Mouse (Mus musculus) ES-E14 (cell line): ENCODE results near the gene Rnf103. TPM values are rescaled to one million over a fixed set of nuclear protein-coding genes. Genes with fewer than 3 reads are reported as not detected.
"Not testable (repeated sequence)": the region's sequence is repeated elsewhere in the genome, so short reads cannot be mapped to it uniquely, and the experiment has no call there.

Source experiments
- DNase-seq: peaks from one replicate; pipeline ENCODE4 v3.0.0-alpha.2; 2013; ENCODE audit warnings: low read depth, low spot score
- H3K27ac ChIP-seq: 2 replicates; pipeline ENCODE4 v1.5.1; 2012; ENCODE audit warnings: low read depth, mild to moderate bottlenecking, low read length, moderate library complexity, mixed read lengths; ENCODE audit not compliant: poor library complexity, insufficient read depth, severe bottlenecking
- H3K36me3 ChIP-seq: 2 replicates; pipeline ENCODE4 v1.6.1; 2012; ENCODE audit warnings: mild to moderate bottlenecking, low read length, moderate library complexity, mixed read lengths; ENCODE audit not compliant: control insufficient read depth, poor library complexity, insufficient read depth, severe bottlenecking
- H3K4me1 ChIP-seq, 2 experiments: fragments of 150-350 bp in 1 of 2; sonication (generic) in 1 of 2; 2 replicates each; pipeline ENCODE4 v1.6.1; 2012; ENCODE audit warnings: low read length in 2 of 2, mild to moderate bottlenecking in 1 of 2, mixed read lengths in 1 of 2; ENCODE audit not compliant: control insufficient read depth in 2 of 2, insufficient read depth in 2 of 2, poor library complexity in 1 of 2
- H3K4me3 ChIP-seq, 2 experiments: fragments of 150-350 bp in 1 of 2; sonication (generic) in 1 of 2; 2 replicates each; pipeline ENCODE4 v1.5.1; 2012; ENCODE audit warnings: low read length in 2 of 2, low read depth in 1 of 2, mild to moderate bottlenecking in 1 of 2, mixed read lengths in 1 of 2; ENCODE audit not compliant: insufficient read depth in 1 of 2, poor library complexity in 1 of 2, severe bottlenecking in 1 of 2
- H3K9ac ChIP-seq: 2 replicates; pipeline ENCODE4 v1.6.1; 2012; ENCODE audit warnings: low read depth, mild to moderate bottlenecking, low read length, mixed read lengths; ENCODE audit not compliant: poor library complexity, insufficient read depth, severe bottlenecking
- H3K9me3 ChIP-seq: fragments of 150-350 bp; sonication (generic); 2 replicates; pipeline ENCODE4 v1.6.1; 2012; ENCODE audit warnings: low read depth, mild to moderate bottlenecking, low read length; ENCODE audit not compliant: control insufficient read depth, insufficient read depth
- CHD2 ChIP-seq: IDR thresholded peaks from 2 replicates; pipeline ENCODE4 v1.6.1; 2014; ENCODE audit warnings: mild to moderate bottlenecking, low read depth, low read length, inconsistent platforms
- HCFC1 ChIP-seq: IDR thresholded peaks from 2 replicates; pipeline ENCODE4 v1.6.1; 2012; ENCODE audit warnings: low read length, inconsistent platforms, borderline replicate concordance; ENCODE audit not compliant: insufficient read depth
- MAFK ChIP-seq: IDR thresholded peaks from 2 replicates; pipeline ENCODE4 v1.6.1; 2014; ENCODE audit warnings: mild to moderate bottlenecking, low read depth, low read length, inconsistent platforms; ENCODE audit not compliant: insufficient read depth
- ZC3H11A ChIP-seq: IDR thresholded peaks from 2 replicates; pipeline ENCODE4 v1.6.1; 2012; ENCODE audit warnings: low read depth, mild to moderate bottlenecking, inconsistent platforms, low read length, borderline replicate concordance
- ZNF384 ChIP-seq: IDR thresholded peaks from 2 replicates; pipeline ENCODE4 v1.6.1; 2012; ENCODE audit warnings: low read depth, low read length, inconsistent platforms
- in situ Hi-C, 2 experiments: fragments of 600-800 bp; cut with MboI; formaldehyde crosslinking; loops; one replicate each; pipeline ENCODE4 v1.15.1; 2025; ENCODE audit warnings: low sequenced_read_pairs in 2 of 2, inconsistent platforms in 1 of 2; ENCODE audit not compliant: unreplicated experiment in 2 of 2
- total RNA-seq: library from RNA; depleted of rRNA; stranded (reverse); fragments of 300-350 nt; gene quantifications from 2 replicates; pipeline ENCODE4 v1.2.3, GENCODE M21; 2012

Rnf103 gene
- total RNA-seq, 1 experiment: 7.3 TPM

DNA sequence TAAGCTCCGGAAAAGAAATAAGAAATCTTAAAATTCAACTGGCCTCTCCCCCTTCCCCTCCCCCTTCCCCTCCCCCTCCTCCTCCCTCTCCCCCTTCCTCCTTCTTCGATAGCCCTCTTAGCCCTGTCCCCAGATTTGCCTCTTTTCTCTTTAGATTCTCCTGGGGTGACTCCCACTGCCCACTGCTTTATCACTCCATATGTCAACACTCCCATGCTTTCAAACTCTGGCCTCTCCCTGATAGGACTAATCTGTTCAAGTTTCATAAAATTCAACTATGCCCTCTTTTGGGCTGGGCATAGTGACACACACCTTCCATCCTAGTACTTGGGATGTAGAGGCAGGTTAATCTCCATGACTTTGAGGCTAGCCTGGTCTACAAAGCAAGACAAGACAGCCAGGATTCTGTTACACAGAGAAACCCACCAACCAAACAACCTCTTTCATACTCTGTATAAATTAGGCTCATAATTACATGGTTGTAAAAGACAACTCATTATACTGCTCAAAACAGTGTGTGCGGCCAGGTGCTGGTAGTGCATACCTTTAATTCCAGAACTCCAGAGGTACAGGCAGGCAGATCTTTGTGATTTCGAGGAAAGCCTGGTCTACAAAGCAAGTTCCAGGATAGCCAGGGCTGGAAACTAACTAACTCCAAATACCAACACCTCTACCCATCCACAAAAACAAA lies 21.7 kb upstream of the Rnf103 start:
- in situ Hi-C loops: no loop called here
- Histone ChIP-seq H3K36me3 (no peaks in the 10 kb centered on the region), H3K9ac (no peak overlapping the region), H3K4me3 (no peak overlapping the region), H3K9me3 (no peaks in the 10 kb centered on the region), H3K27ac (no peak overlapping the region), H3K4me1 (no peaks in the 10 kb centered on the region)
- DNase-seq: no peak
- TF ChIP-seq ZC3H11A (no peak), ZNF384 (no peak), CHD2 (no peak), MAFK (no peak), HCFC1 (no peak)

DNA sequence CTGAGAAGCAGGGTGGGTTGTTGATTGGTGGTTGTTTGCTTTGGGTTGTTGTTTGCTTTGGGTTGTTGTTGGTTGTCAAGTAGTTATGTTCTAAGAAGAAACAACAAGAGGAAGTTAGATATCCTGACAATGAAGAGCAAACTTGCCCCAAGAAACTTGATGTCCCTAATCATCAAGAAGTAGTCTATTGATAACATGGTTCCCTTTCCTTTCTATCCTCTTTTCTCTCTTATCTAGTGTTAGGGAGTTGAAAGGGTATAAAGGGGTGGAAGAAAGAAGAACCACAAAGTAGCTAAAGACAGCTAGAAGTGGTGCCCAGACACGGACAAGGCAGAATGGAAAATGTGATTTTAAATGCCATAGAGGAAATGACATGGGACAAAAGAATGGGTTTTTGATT lies 20.9 kb upstream of the Rnf103 start:
- in situ Hi-C loops: no loop called here
- DNase-seq: no peak
- no peak overlapping the region for H3K9ac ChIP-seq
- H3K9me3 ChIP-seq: no peaks in the 10 kb centered on the region
- no peaks in the 10 kb centered on the region for H3K4me1 ChIP-seq
- H3K36me3 ChIP-seq: no peaks in the 10 kb centered on the region
- TF ChIP-seq MAFK (no peak), CHD2 (no peak), ZC3H11A (no peak), HCFC1 (no peak), ZNF384 (no peak)
- H3K4me3 ChIP-seq: no peak overlapping the region
- no peak overlapping the region for H3K27ac ChIP-seq

DNA sequence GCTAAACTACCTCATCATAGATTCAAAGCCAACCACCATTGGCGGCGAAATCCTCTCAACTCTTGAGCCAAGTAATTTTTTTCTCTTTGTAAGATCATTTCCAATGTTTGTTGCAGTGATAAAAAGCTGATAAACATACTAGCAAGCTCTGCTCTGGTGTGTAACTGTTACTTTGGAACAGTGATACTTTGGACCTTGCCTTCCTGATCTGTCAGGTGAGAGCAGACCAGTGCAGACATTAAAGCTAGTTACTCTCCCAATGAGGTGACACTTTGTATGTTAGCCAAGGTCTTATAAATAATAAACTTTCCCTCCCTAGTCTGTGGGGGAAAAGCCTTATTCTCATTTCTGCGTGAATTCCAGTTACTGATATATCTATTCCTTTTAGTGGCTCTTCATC lies 18.1 kb upstream of the Rnf103 start:
- H3K27ac ChIP-seq: no peak overlapping the region
- H3K4me1 ChIP-seq: no peaks in the 10 kb centered on the region
- no peak overlapping the region for H3K9ac ChIP-seq
- no peaks in the 10 kb centered on the region for H3K9me3 ChIP-seq
- no peaks in the 10 kb centered on the region for H3K36me3 ChIP-seq
- TF ChIP-seq MAFK: no peak
- TF ChIP-seq CHD2: no peak
- TF ChIP-seq ZC3H11A: no peak
- TF ChIP-seq HCFC1: no peak
- TF ChIP-seq ZNF384: no peak
- no peak for DNase-seq
- H3K4me3 ChIP-seq: no peak overlapping the region
- in situ Hi-C loops: no loop called here

DNA sequence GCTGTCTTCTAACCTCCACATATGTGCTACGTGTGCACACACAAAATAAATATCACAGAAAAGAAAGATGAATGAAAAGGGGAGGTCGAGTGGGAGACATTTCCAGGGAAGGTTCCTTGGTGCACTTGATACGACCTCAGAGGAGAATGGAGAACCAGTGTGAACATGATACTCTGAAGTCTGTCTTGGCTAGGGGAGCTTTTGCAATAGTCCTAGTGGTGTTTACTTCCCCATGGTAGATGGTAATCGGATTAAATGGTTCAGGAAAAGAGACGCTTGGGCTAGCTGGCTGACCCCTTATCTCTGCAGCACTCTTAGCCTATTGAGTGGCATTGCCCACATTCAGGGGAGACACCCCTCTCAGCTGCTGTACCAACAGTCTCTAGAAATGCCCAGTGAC lies 16.9 kb upstream of the Rnf103 start:
- no peak overlapping the region for H3K9ac ChIP-seq
- H3K4me1 ChIP-seq: no peaks in the 10 kb centered on the region
- H3K27ac ChIP-seq: no peak overlapping the region
- no peaks in the 10 kb centered on the region for H3K36me3 ChIP-seq
- DNase-seq: no peak
- TF ChIP-seq HCFC1: no peak
- H3K4me3 ChIP-seq: no peak overlapping the region
- in situ Hi-C loops: no loop called here
- no peaks in the 10 kb centered on the region for H3K9me3 ChIP-seq

DNA sequence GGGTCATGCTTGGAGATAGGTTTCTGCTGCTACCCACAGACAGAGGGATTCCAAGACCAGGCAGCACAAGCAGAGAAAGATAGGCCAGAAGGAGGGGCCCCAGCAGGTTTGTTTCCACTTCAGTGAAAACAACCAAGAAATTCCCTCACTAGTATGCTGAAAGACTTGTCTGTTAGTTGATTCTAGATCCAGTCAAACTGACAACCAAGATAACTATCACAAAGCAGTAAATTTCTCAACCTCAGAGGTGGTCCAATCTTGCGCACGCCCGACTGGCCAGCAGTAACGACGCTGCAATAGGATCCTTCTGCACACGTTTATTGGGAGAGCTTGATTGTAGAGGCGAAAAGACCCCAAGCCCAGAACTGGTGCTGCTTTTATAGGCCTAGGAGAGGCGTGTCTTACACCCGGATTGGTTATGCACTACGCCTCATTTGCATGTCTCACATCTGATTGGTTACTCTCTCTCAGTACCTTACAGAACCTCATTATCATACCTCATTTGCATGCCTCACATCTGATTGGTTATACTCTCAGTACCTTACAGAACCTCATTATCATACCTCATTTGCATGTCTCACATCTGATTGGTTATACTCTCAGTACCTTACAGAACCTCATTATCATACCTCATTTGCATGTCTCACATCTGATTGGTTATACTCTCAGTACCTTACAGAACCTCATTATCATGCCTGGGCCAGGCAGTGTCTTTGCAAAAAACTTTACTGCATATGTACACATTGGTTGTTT lies 14.7 kb upstream of the Rnf103 start:
- in situ Hi-C loops, H3K4me3 ChIP-seq, DNase-seq, H3K4me1 ChIP-seq, H3K9ac ChIP-seq, H3K36me3 ChIP-seq, H3K9me3 ChIP-seq, H3K27ac ChIP-seq: not testable (repeated sequence)

DNA sequence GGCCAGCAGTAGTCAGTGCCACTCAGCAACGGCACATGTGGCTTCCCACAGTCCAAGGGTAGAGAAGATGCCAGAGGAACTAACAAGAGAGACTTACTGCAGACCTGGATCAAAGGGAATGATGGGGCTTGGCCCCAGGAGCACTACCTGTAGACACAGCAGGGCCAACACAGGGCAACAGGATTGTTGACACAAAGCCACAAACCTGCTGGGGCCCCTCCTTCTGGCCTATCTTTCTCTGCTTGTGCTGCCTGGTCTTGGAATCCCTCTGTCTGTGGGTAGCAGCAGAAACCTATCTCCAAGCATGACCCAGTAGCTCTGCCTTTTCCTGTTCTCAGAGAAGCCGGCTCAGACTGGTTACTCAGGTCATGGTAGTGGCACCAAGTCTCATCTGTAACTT lies 14.1 kb upstream of the Rnf103 start:
- H3K4me1 ChIP-seq, DNase-seq, H3K36me3 ChIP-seq, H3K27ac ChIP-seq, H3K9ac ChIP-seq, H3K9me3 ChIP-seq, in situ Hi-C loops, H3K4me3 ChIP-seq: not testable (repeated sequence)
